In genomic region chr7:24902630-24903443, GRCm38 (mm10) we compare ENCODE assay signal across 8 mouse cellular contexts. TPM values are rescaled to one million over a fixed set of nuclear protein-coding genes. Genes with fewer than 3 reads are reported as not detected.
A peak's percentile ranks its signal among the peaks of the same experiment; 100 is the strongest.
DNase-seq lines count a peak whose midpoint lies in the region; ATAC-seq and TF ChIP-seq lines count a peak whose summit lies in the region.

TSS of gene Arhgef1 (plus strand) at chr7:24902912.

- 4% methylated on average over 45 of the region's 68 CpGs for WGBS in intestine, embryonic 15.5 days
- whole genome bisulfite sequencing in limb, embryonic 13.5 days: 8% methylated on average over 46 of the region's 68 CpGs
- WGBS in midbrain, embryonic 14.5 days: 6% methylated on average over 66 of the region's 68 CpGs

- peaks cover 27% of the 10 kb centered on the region for H3K4me1 ChIP-seq in intestine, embryonic 15.5 days (replicated peaks)
- H3K4me1 ChIP-seq in limb, embryonic 13.5 days: peaks cover 47% of the 10 kb centered on the region
- peaks cover 14% of the 10 kb centered on the region for H3K4me1 ChIP-seq in midbrain, embryonic 14.5 days (ENCODE audit: control insufficient read depth, insufficient read depth, low read length)

- TF ChIP-seq CTCF in layer of hippocampus, adult 2 months (conservative IDR thresholded peaks at IDR 0.05): no peak

- peak within 1 kb of the TSS; percentile 76 for H3K9ac ChIP-seq in intestine, embryonic 15.5 days
- peak within 1 kb of the TSS; percentile 85 for H3K9ac ChIP-seq in limb, embryonic 13.5 days
- peak within 1 kb of the TSS; percentile 69 for H3K9ac ChIP-seq in midbrain, embryonic 14.5 days (replicated peaks; ENCODE audit: low read length)

- H3K27me3 ChIP-seq in intestine, embryonic 15.5 days (replicated peaks): no peaks in the 10 kb centered on the region
- H3K27me3 ChIP-seq in limb, embryonic 13.5 days: no peaks in the 10 kb centered on the region
- no peaks in the 10 kb centered on the region for H3K27me3 ChIP-seq in midbrain, embryonic 14.5 days (ENCODE audit: control insufficient read depth, insufficient read depth, low read length)

- peak within 1 kb of the TSS; percentile 78 for H3K4me2 ChIP-seq in intestine, embryonic 15.5 days (replicated peaks)
- peak within 1 kb of the TSS; percentile 90 for H3K4me2 ChIP-seq in limb, embryonic 13.5 days (replicated peaks)
- peak within 1 kb of the TSS; percentile 83 for H3K4me2 ChIP-seq in midbrain, embryonic 14.5 days (ENCODE audit: low read length)

- no peaks in the 10 kb centered on the region for H3K36me3 ChIP-seq in intestine, embryonic 15.5 days
- no peaks in the 10 kb centered on the region; the same call in 1 of the 2 replicates for H3K36me3 ChIP-seq in limb, embryonic 13.5 days
- H3K36me3 ChIP-seq in midbrain, embryonic 14.5 days (ENCODE audit: control insufficient read depth, insufficient read depth, low read length): peaks cover 4% of the 10 kb centered on the region; the same call in 1 of the 2 replicates

- DNase-seq in layer of hippocampus, adult 2 months (ENCODE audit: low spot score in 2 of 2): no peak
- DNase-seq in layer of hippocampus, adult 9-11 months: no peak
- no peak for DNase-seq in gonadal fat pad, adult 2 months (ENCODE audit: low read depth)
- peak; percentile 52 for DNase-seq in midbrain, embryonic 14.5 days
- DNase-seq in spleen, postnatal 36 days (ENCODE audit: low spot score in 2 of 2): peak; percentile 85 to 86

- 0 out of 2 replicates have a peak, but pooled peaks have one; percentile 4 for ATAC-seq in common myeloid progenitor, adult 5-6 weeks (replicated peaks; ENCODE audit: low read depth, poor library complexity, severe bottlenecking)
- ATAC-seq in intestine, embryonic 15.5 days: peak; percentile 65
- no peak for ATAC-seq in limb, embryonic 13.5 days (ENCODE audit: low FRiP score, low read depth)
- no peak for ATAC-seq in midbrain, embryonic 14.5 days (ENCODE audit: low FRiP score, low TSS enrichment)

- peak within 1 kb of the TSS; percentile 84 for H3K4me3 ChIP-seq in layer of hippocampus, adult 2 months
- H3K4me3 ChIP-seq in intestine, embryonic 15.5 days (replicated peaks): peak within 1 kb of the TSS; percentile 83
- H3K4me3 ChIP-seq in limb, embryonic 13.5 days: peak within 1 kb of the TSS; percentile 81
- peak within 1 kb of the TSS; percentile 60 for H3K4me3 ChIP-seq in midbrain, embryonic 14.5 days (replicated peaks; ENCODE audit: low read depth, low read length)

- peak within 1 kb of the TSS; percentile 89 for H3K27ac ChIP-seq in layer of hippocampus, adult 2 months
- H3K27ac ChIP-seq in intestine, embryonic 15.5 days: peak within 1 kb of the TSS; percentile 92
- H3K27ac ChIP-seq in limb, embryonic 13.5 days: peak within 1 kb of the TSS; percentile 84
- H3K27ac ChIP-seq in midbrain, embryonic 14.5 days (replicated peaks; ENCODE audit: low read depth, low read length): peak within 1 kb of the TSS; percentile 60

- H3K9me3 ChIP-seq in intestine, embryonic 15.5 days: no peaks in the 10 kb centered on the region
- no peaks in the 10 kb centered on the region for H3K9me3 ChIP-seq in limb, embryonic 13.5 days
- no peaks in the 10 kb centered on the region for H3K9me3 ChIP-seq in midbrain, embryonic 14.5 days (ENCODE audit: control insufficient read depth, low read length)

RNA-seq across cellular contexts. Expression of gene Arhgef1, which starts in this region (rescaled TPM):
- 10 to 100 TPM; 88.3 to 100.0 TPM for total RNA-seq in layer of hippocampus, adult 2 months (2021)
- total RNA-seq in common myeloid progenitor, adult 5-6 weeks (2017): 43.2 and 54.1 TPM in 2 replicates
- 139 and 146 TPM in 2 replicates for polyA plus RNA-seq in gonadal fat pad, adult 2 months (2012; rRNA removed)
- polyA plus RNA-seq in intestine, embryonic 15.5 days (2015; fragmentation: Nextera tagmentation; extraction: Ambion mirVana): 76.5 and 77.7 TPM in 2 replicates
- 131 and 132 TPM in 2 replicates for polyA plus RNA-seq in limb, embryonic 13.5 days (2015; fragmentation: Nextera tagmentation; extraction: Ambion mirVana)
- polyA plus RNA-seq in midbrain, embryonic 14.5 days (2014; fragmentation: Nextera tagmentation; extraction: Ambion mirVana): 44.7 and 51.0 TPM in 2 replicates

Comparison
In these comparisons a context has a peak if more than half of its experiments do, and no peak if none do; other contexts are left out.
1. DNase-seq: peak in midbrain, embryonic 14.5 days (single experiment) and spleen, postnatal 36 days (2 of 2); none in layer of hippocampus, adult 2 months (0 of 2), layer of hippocampus, adult 9-11 months (single experiment) and gonadal fat pad, adult 2 months (single experiment).
2. ATAC-seq: peak in common myeloid progenitor, adult 5-6 weeks (single experiment) and intestine, embryonic 15.5 days (single experiment); none in limb, embryonic 13.5 days (single experiment) and midbrain, embryonic 14.5 days (single experiment).
3. Peak in every context shown above with its lines, with median percentiles within 50 percentile points of each other: H3K27ac ChIP-seq, H3K4me3 ChIP-seq, H3K4me2 ChIP-seq and H3K9ac ChIP-seq.